Mouse (Mus musculus) kidney, embryonic 16.5 days (tissue): ENCODE results near the gene Syne4. TPM values are rescaled to one million over a fixed set of nuclear protein-coding genes. Genes with fewer than 3 reads are reported as not detected.

Source experiments
- ATAC-seq: fragments of 200-750 bp; cut with Nextera tagmentation; 2 replicates; pipeline ENCODE4 v1.8.0; 2017; ENCODE audit warnings: moderate TSS enrichment; ENCODE audit not compliant: low FRiP score, low TSS enrichment
- H3K27ac ChIP-seq: fragments of 300-500 bp; sonication (generic); 2 replicates; pipeline ENCODE4 v1.5.1; 2014; ENCODE audit warnings: low read length
- H3K27me3 ChIP-seq: fragments of 300-500 bp; sonication (generic); 2 replicates; pipeline ENCODE4 v1.6.1; 2014; ENCODE audit warnings: low read length, control low read depth, mixed read lengths; ENCODE audit not compliant: insufficient read depth
- H3K36me3 ChIP-seq: fragments of 300-500 bp; sonication (generic); 2 replicates; pipeline ENCODE4 v1.6.1; 2014; ENCODE audit warnings: low read length, control low read depth, mixed read lengths; ENCODE audit not compliant: insufficient read depth
- H3K4me1 ChIP-seq: fragments of 300-500 bp; sonication (generic); 2 replicates; pipeline ENCODE4 v1.6.1; 2014; ENCODE audit warnings: low read length, control low read depth, mixed read lengths; ENCODE audit not compliant: insufficient read depth
- H3K4me2 ChIP-seq: fragments of 300-500 bp; sonication (generic); replicated peaks from 2 replicates; pipeline ENCODE4 v1.6.1; 2014; ENCODE audit warnings: low read depth, low read length
- H3K4me3 ChIP-seq: fragments of 300-500 bp; sonication (generic); 2 replicates; pipeline ENCODE4 v1.5.1; 2014; ENCODE audit warnings: mild to moderate bottlenecking, low read length
- H3K9ac ChIP-seq: fragments of 300-500 bp; sonication (generic); replicated peaks from 2 replicates; pipeline ENCODE4 v1.6.1; 2014; ENCODE audit warnings: low read length
- H3K9me3 ChIP-seq: fragments of 300-500 bp; sonication (generic); 2 replicates; pipeline ENCODE4 v1.6.1; 2016; ENCODE audit warnings: low read length, control low read depth
- WGBS: fragments of 180-500 bp; shearing (Covaris S2); extraction: QIAGEN DNeasy Blood & Tissue Kit; methylation state at CpG from one replicate; pipeline ENCODE4 v1.1.7; 2014; 5-methylcytosine and 5-hydroxymethylcytosine counted together
- polyA plus RNA-seq: library from polyadenylated mRNA; unstranded; fragments of >200 nt; fragmentation: Nextera tagmentation; extraction: Ambion mirVana; gene quantifications from 2 replicates; pipeline ENCODE4 v1.2.1, GENCODE M21; 2015

The Syne4 gene
- polyA plus RNA-seq, 1 experiment from 2014 or later, result 136 TPM

GRCm38 (mm10) chr7:30313666-30314320 is 814 bp upstream of the Syne4 start:
- ATAC-seq, result peak; percentile 31; the same call in 1 of the 2 replicates
- H3K4me2 ChIP-seq, result peak overlapping the region; percentile 26; the same call in 1 of the 2 replicates

DNA sequence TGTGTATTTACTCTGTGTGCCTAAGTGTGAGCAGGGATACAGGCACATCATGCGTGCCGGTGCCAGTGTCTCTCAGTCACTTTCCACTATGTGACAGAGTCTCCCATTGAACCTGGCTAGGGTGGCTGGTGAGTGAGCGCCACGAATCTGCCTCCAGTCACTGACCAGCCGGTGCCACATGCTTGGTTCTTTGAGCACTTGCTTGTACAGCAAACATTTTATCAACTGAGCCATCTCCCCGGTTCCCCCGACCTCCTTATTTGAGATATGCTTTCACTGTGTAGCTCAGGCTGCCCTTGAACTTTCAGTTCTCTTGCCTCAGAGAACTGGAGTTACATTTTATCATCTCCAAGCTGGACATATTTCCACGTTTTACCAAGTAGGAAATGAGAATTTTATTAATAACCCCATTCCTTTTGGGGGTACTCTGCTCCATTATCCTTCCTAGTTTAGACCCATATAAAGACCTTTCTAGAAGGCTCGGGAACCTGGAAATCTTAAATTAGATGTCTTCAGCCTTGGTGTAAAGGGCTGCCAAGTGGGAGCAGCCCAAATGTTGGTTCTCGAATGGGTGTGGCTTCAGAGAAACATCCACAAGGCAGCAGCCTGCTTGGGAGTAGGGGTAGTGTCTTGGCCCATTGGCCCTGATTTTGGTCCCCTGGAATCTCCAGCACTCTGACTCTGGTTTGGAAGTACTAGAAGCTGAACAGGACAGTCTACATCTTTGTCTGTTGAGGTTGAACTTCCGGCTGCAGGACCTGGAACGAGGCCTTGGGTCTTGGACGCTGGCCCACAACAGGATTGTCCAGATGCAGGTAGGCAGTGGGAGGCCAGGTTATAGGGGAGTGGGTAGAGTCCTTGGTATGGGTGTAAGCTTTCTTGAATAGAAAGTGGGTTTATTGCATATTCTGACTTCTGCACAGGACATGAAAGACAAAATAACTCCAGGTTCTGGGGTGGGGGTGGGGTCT is 1.2 kb downstream of the Syne4 start:
- Histone ChIP-seq H3K27me3 (no peaks in the 10 kb centered on the region), H3K4me1 (peaks cover 18% of the 10 kb centered on the region), H3K36me3 (no peaks in the 10 kb centered on the region), H3K4me2 (peak overlapping the region; percentile 59), H3K4me3 (peak overlapping the region; percentile 58), H3K9me3 (no peaks in the 10 kb centered on the region), H3K27ac (no peak overlapping the region; the same call in 1 of the 2 replicates), H3K9ac (peak overlapping the region; percentile 75)
- WGBS, result 66% methylated on average over 13 of the region's 13 CpGs
- no peak for ATAC-seq

More at GRCm38 (mm10) chr7:30313666-30314320, 814 bp upstream of the Syne4 start:
- Histone ChIP-seq H3K27me3 (no peaks in the 10 kb centered on the region), H3K4me3 (peak overlapping the region; percentile 21), H3K9me3 (no peaks in the 10 kb centered on the region), H3K9ac (0 out of 2 replicates have a peak overlapping the region, but pooled peaks have one; percentile 28), H3K36me3 (no peaks in the 10 kb centered on the region), H3K4me1 (peaks cover 27% of the 10 kb centered on the region), H3K27ac (peak overlapping the region; percentile 37; the same call in 1 of the 2 replicates)
- 31% methylated on average over 27 of the region's 27 CpGs for WGBS

DNA sequence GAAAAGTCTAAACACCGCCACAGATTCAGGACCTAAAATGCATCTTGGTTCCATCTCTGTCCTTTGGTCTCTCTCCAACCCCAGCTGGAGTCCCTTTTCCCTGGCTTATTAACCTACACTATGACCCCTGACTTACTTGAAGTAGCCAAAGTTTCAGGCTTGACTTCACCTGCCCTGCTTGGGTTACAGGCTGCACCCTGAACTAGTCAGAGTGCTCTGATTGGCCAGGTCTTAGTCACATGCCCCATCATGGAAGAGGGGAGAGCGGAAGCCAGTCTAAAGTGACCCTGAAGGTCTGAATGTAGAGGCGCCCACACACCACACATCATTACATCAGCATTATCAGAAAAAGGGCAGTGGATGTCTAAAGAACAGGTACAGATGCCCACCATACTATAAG is 3.5 kb downstream of the Syne4 start:
- Histone ChIP-seq H3K36me3 (no peaks in the 10 kb centered on the region), H3K4me2 (no peak overlapping the region), H3K4me3 (no peak overlapping the region), H3K9me3 (no peaks in the 10 kb centered on the region), H3K27me3 (no peaks in the 10 kb centered on the region), H3K27ac (peak overlapping the region; percentile 31; the same call in 1 of the 2 replicates), H3K4me1 (peaks cover 30% of the 10 kb centered on the region), H3K9ac (no peak overlapping the region)
- 74% methylated on average over 3 of the region's 3 CpGs for WGBS
- ATAC-seq, result no peak

- peak overlapping the region; percentile 87 for H3K9ac ChIP-seq
- H3K9me3 ChIP-seq, result no peaks in the 10 kb centered on the region
- H3K4me2 ChIP-seq, result peak overlapping the region; percentile 85
- peaks cover 16% of the 10 kb centered on the region for H3K4me1 ChIP-seq
- no peak overlapping the region for H3K27ac ChIP-seq
- no peak for ATAC-seq
- H3K4me3 ChIP-seq, result peak overlapping the region; percentile 79
- no peaks in the 10 kb centered on the region for H3K36me3 ChIP-seq
- WGBS, result 83% methylated on average over 2 of the region's 2 CpGs
- no peaks in the 10 kb centered on the region for H3K27me3 ChIP-seq
These were observed 6.3 kb downstream of the Syne4 start for GRCm38 (mm10) chr7:30320946-30321345.

DNA sequence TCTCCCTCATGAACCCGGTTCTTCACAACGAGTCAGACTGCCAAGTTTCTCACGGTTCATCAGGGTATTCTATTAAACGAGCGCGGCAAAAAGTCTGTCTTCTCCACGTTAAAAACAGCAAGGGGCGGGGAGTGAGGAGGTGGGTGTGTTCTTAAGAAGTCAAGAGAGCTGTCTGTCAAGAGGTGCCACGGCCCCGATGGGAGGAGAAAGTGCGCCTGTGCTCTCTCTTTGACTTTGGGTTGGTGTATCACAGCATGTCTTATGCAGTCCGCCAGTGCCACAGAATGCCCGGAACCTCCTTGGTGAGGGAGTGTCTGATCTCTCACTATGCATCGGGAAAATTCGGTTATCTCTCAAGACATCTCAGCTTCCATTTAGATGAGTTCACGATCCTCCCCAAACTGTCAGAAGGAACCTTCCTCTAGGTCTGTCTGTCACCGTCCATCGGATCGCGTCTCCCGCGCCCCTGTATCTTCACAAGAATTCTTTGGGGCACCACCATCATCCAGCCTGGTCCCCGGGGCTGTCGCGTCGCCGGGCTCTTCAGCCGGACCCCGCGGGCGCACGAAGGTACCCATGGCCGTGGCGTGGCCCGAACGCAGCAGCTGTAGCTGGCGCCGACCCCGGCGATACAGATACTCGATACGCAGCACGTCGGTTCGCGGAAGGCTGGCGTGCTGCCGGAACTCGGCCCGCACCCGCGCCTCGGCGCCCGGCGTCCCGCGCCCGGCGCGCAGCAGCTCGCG is 7.1 kb downstream of the Syne4 start, which contains the start of gene E130208F15Rik:
Gene E130208F15Rik, plus strand, starts transcription at position 202 of the 746 bp plus-strand sequence.
- ATAC-seq, result peak; percentile 65
- under 1% methylated on average over 62 of the region's 63 CpGs for WGBS
- H3K4me1 ChIP-seq, result peaks cover 16% of the 10 kb centered on the region
- peak within 1 kb of the TSS; percentile 85 for H3K4me2 ChIP-seq
- no peaks in the 10 kb centered on the region for H3K27me3 ChIP-seq
- no peaks in the 10 kb centered on the region for H3K36me3 ChIP-seq
- peak within 1 kb of the TSS; percentile 79 for H3K4me3 ChIP-seq
- H3K27ac ChIP-seq, result peak within 1 kb of the TSS; percentile 91
- H3K9me3 ChIP-seq, result no peaks in the 10 kb centered on the region
- peak within 1 kb of the TSS; percentile 87 for H3K9ac ChIP-seq

DNA sequence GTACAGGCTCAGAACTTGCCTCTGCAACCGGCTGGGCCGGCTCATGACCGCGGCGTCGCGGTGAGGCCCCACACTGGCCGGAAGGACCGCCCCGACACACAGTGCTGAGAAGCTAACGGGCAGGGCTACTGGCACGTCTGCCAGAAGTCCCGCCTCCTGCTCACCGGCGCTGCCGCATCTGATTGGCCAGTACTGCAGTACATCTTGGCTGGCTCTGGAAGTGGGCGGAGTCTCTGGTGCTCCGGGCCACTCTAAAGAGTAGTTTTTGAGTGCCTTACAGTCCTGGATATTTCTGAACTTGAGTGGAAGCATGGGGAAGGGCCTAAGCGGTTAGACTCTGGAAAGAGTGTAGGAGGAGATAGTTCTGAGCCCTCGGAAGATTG is 7.7 kb downstream of the Syne4 start:
- Histone ChIP-seq H3K4me2 (peak overlapping the region; percentile 85), H3K9ac (peak overlapping the region; percentile 87), H3K27ac (peak overlapping the region; percentile 91), H3K9me3 (no peaks in the 10 kb centered on the region), H3K27me3 (no peaks in the 10 kb centered on the region), H3K4me3 (peak overlapping the region; percentile 79), H3K4me1 (peaks cover 20% of the 10 kb centered on the region), H3K36me3 (no peaks in the 10 kb centered on the region)
- under 1% methylated on average over 20 of the region's 20 CpGs for WGBS
- peak; percentile 98 for ATAC-seq

GRCm38 (mm10) chr7:30322865-30323264 is 8.3 kb downstream of the Syne4 start:
- peak overlapping the region; percentile 79 for H3K4me3 ChIP-seq
- peak overlapping the region; percentile 91 for H3K27ac ChIP-seq
- no peaks in the 10 kb centered on the region for H3K27me3 ChIP-seq
- ATAC-seq, result no peak; the same call in 1 of the 2 replicates
- peaks cover 26% of the 10 kb centered on the region for H3K4me1 ChIP-seq
- peak overlapping the region; percentile 85 for H3K4me2 ChIP-seq
- H3K9me3 ChIP-seq, result no peaks in the 10 kb centered on the region
- peak overlapping the region; percentile 73 for H3K9ac ChIP-seq
- no peaks in the 10 kb centered on the region for H3K36me3 ChIP-seq
- WGBS, result 38% methylated on average over 6 of the region's 6 CpGs

DNA sequence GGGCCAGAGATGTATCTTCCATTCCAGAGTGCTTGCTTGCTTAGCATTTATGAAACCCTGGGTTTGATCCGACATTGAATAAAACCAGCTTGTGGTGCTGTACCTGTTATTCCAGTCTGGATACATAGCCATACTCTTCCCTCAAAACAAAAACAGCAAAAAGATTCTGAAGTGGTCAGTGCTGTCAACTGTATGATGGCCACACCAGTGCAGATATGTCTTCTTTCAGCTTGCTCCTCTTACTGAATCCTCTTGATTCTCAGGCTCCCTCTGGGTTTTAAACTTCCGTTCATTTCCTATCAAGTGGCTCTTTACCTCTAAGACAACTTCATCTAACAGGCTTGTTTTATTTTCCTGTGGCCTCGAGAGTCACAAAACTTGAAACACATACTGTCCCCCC is 9.2 kb downstream of the Syne4 start, which contains the start of gene Sdhaf1:
Gene Sdhaf1, minus strand, starts transcription at position 101 of the 400 bp plus-strand sequence.
- 78% methylated on average over 3 of the region's 3 CpGs for WGBS
- no peaks in the 10 kb centered on the region for H3K9me3 ChIP-seq
- H3K9ac ChIP-seq, result peak within 1 kb of the TSS; percentile 73
- peak within 1 kb of the TSS; percentile 91 for H3K27ac ChIP-seq
- no peaks in the 10 kb centered on the region for H3K27me3 ChIP-seq
- no peak for ATAC-seq
- H3K4me2 ChIP-seq, result peak within 1 kb of the TSS; percentile 85
- peaks cover 27% of the 10 kb centered on the region for H3K4me1 ChIP-seq
- no peaks in the 10 kb centered on the region for H3K36me3 ChIP-seq
- peak within 1 kb of the TSS; percentile 79 for H3K4me3 ChIP-seq

DNA sequence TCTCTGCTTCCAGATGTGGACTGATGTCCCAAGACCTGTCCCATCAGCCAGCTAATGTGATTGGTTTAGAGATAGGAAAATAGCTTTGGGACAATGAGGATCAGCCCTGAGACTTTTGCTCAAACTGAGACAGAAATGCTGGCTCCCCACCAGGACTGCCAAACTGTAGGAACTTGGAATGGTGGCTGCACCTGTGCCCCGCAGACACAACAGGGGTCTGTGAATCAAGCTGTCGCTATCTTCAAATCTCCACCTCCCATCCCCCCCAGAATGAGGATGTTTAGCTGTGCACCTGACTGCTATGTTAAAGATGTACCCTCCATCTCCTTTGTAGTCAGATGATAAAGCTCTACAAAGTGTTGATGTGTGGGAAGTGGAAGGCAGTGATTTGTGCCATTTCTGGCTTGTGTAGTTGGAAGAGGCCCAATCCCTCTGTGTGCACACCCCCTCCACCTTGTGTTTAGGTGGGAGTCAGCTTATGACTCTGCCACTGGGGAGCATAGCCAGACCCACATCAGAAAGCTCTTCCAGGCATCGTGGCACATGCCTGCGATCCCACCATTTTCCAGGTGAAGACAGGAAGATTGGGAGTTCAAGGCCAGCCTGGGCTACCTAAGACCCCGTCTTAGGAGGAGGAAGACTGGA is 9.8 kb downstream of the Syne4 start:
- 84% methylated on average over 5 of the region's 5 CpGs for WGBS
- Histone ChIP-seq H3K36me3 (no peaks in the 10 kb centered on the region), H3K27ac (no peak overlapping the region), H3K4me3 (no peak overlapping the region), H3K27me3 (no peaks in the 10 kb centered on the region), H3K9me3 (no peaks in the 10 kb centered on the region), H3K4me1 (peaks cover 27% of the 10 kb centered on the region), H3K4me2 (no peak overlapping the region), H3K9ac (no peak overlapping the region)
- ATAC-seq, result no peak
